Mouse (Mus musculus) brown adipose tissue, adult 24 weeks (tissue): Measurements from ENCODE around the gene Pfas. TPM values are rescaled to one million over a fixed set of nuclear protein-coding genes. Genes with fewer than 3 reads are reported as not detected.
"Not testable (repeated sequence)": the region's sequence is repeated elsewhere in the genome, so short reads cannot be mapped to it uniquely, and the experiment has no call there.

Experiments used
- H3K27ac ChIP-seq: fragments of 200-500 bp; replicated peaks from 2 replicates; pipeline ENCODE4 v1.5.1; 2012; ENCODE audit warnings: low read depth, mild to moderate bottlenecking, low read length
- H3K4me1 ChIP-seq: fragments of 200-500 bp; 2 replicates; pipeline ENCODE4 v1.6.1; 2012; ENCODE audit warnings: low read length, mixed read lengths; ENCODE audit not compliant: control insufficient read depth, insufficient read depth, insufficient read length
- H3K4me3 ChIP-seq: fragments of 200-500 bp; 2 replicates; pipeline ENCODE4 v1.5.1; 2012; ENCODE audit warnings: low read depth, mild to moderate bottlenecking, low read length, moderate library complexity; ENCODE audit not compliant: insufficient read depth
- polyA plus RNA-seq: library from polyadenylated mRNA; stranded (reverse); fragments of >200 nt; gene quantifications from 2 replicates; pipeline ENCODE4 v1.2.4, GENCODE M21; 2012; ENCODE audit not compliant: missing spikeins, insufficient read depth, insufficient read length

Gene Pfas
- polyA plus RNA-seq, 1 experiment, result 7.8 TPM

DNA sequence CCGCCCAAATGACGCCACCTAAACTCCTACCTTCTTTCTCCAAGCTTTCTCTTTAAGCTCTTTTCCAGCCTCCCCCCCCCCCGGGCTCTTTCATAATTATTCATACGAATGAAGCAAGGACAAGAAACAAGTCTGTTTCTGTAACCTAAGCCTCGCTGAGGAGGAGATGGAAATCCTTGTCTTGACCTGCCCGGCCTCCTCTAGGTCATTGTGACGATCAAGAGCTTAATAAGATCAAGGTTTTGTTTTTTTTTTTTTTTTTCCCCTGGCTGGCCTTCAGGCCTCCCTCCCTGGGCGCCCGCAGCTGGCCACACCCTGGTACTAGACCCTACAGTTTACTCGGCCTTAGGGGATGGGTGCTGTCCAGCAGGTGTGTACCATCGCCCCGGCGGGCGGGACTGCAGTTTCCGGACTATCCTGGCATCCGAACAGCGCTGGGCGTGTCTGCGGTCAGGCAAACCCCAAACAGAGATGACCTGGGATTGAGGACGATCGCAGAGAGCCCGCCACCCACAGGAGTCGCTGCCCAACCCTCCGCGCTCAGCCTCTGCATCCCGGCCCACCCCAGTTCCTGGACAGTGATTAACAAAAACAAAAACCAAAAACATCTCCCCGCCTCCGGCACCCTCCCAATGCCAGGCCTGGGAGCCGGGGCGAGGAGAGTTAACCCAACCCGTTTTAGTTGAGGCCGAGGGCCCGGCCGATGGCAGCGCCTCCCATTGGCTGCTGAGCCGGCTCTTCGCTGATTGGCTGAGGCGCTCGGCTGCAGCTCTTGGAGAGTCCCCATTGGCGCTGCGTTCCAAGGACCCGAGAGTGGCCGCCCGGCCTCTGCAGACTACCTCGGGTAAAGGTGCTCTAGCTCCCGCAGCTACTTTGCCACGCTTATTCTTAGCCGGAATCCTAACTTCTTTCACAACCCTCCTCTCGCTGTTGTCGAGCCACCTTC is 40.6 kb downstream of the Pfas start, which contains the start of gene Slc25a35:
Gene Slc25a35, plus strand, starts transcription at position 795 of the 946 bp plus-strand sequence.
- Histone ChIP-seq H3K4me1 (peaks cover 14% of the 10 kb centered on the region), H3K4me3 (peak within 1 kb of the TSS; percentile 87), H3K27ac (peak within 1 kb of the TSS; percentile 89)

DNA sequence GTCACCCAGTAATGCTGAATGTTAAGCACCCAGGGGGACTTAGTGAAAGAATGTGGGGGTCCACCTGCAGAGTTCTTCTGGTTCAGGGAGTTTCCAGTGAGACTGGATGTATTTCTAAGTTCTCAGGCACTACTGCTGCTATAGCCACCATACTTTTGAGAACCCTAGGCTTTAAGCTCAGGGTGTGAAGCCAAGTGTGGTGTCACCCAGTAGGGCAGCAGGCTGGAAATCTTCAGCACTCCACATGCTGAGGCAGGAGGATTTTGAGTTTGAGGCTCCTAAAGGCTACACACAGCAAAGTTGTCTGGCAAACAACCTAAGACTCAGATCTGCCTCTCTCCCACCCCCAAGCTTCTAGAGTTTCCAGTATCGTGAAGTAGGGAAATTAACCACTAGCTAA is 41.7 kb downstream of the Pfas start:
- Histone ChIP-seq H3K4me1 (peaks cover 14% of the 10 kb centered on the region), H3K27ac (0 out of 2 replicates have a peak overlapping the region, but pooled peaks have one; percentile 27), H3K4me3 (no peak overlapping the region)

DNA sequence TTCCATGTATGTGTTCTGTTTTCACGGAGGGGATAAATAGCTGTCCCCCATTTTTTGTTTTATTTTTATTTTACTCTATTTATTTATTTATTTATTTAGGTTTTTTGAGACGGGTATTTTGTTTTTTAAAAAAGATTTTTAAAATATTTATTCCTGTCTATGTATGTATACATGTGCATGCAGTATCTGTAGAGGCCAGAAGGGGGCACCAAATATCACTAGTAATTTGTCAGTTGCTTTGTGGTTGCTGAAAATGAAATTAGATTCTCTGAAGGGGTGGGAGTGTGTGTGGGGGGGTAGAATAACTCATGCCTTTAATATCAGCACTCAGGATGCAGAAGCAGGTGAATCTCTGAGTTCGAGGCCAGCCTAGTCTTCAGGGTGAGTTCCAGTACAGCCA is 42.4 kb downstream of the Pfas start:
- Histone ChIP-seq H3K4me3 (no peak overlapping the region), H3K4me1 (peaks cover 12% of the 10 kb centered on the region), H3K27ac (no peak overlapping the region)

DNA sequence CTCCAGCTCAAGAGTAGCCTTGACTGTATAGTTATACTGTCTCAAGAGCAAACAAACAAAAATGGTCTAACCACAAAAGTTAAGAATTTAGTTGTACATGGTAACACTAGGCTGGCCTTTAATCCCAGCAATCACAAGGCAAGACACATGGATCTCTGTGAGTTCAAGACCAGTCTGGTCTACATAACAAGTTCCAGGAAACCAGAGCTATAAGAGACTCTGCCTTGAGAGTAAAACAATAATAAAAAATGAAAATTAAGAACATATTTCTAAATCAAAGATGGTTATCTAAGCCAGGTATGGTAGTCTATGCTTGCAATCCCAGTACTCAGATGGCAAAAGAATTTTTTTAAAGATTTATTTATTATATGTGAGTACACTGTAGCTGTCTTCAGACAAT is 43.2 kb downstream of the Pfas start:
- Histone ChIP-seq H3K4me3 (no peak overlapping the region), H3K27ac (no peak overlapping the region), H3K4me1 (peaks cover 10% of the 10 kb centered on the region; the same call in 1 of the 2 replicates)

DNA sequence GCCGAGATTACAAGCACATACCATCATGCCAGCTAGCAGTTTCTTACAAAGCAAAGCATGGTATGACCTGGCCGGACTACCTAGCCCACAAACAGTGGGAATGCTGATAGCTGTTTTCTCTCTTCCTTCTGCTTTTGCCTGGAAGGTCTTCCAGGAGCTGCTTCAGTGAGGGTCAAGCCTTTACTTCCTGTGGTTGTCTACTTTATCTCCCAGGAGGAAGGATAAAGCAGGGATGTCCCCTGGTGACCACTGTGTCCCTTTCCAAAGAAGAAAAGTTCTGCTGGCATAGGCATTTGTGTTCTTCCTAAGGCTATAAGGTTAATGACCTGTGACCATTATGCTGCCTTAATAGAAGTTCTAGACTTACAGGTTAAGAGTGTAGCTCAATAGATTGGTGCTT is 44.9 kb downstream of the Pfas start:
- Histone ChIP-seq H3K4me3 (no peak overlapping the region), H3K27ac (no peak overlapping the region)

DNA sequence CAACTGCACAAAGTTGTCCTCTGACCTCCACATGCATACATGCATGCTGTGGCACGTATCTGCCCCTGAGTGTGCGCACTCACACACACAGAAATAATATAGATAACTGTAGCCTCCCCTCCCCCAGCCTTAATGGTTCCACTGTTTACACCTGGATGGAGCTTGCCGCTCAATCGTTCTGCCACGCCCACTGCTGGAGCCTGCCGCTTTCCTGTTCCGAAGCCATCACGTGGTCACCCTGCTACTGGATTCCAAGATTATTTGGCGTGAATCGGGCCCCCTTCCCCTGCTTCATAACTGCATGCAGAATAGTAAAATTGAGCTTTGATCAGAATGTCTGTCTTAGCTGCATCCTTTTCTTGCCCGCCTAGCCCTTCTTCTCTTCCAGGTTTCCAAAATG is 46.1 kb downstream of the Pfas start:
- H3K27ac ChIP-seq, H3K4me3 ChIP-seq, H3K4me1 ChIP-seq: not testable (repeated sequence)

More for the DNA sequence above, 44.9 kb downstream of the Pfas start:
- peaks cover 5% of the 10 kb centered on the region; the same call in 1 of the 2 replicates for H3K4me1 ChIP-seq

DNA sequence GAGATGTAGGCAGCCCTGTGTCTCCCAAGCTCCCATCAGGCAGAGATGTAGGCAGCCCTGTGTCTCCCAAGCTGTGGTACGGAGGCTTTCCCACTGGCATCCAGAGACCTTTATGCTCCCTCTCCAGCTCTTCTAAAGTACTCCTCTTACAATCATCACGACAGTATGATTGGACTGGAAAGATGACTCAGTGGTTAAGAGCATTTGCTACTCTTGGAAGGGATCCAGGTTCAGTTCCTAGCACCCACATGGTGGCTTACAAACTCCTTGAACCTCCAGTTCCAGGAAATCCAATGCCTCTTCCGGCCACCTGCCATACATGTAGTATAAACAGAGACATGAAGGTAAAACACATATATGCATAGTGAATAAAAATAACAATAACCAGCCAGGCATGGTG is 46.7 kb downstream of the Pfas start:
- peaks cover 1% of the 10 kb centered on the region; the same call in 1 of the 2 replicates for H3K4me1 ChIP-seq
- H3K4me3 ChIP-seq, result no peak overlapping the region
- H3K27ac ChIP-seq, result no peak overlapping the region

DNA sequence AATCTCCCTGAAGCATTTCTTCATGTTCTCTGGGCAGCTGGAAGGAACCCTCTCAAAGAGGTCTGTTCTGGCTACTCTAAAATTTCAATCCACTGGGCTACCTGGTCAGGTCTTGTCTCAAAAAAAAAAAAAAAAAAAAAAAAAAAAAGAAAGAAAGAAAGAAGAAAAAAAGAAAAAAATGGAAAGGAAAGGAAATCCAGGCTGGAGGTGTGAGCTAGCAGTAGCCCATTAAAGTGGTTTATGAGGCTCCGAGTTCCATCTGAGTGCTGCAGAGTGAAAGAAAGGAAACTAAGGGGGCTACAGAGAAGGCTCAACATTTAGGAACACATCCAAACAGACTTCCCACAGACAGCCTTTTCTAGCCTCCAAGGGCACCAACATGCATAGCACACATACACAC is 50.3 kb downstream of the Pfas start:
- peaks cover 3% of the 10 kb centered on the region; the same call in 1 of the 2 replicates for H3K4me1 ChIP-seq
- peak overlapping the region; percentile 92 for H3K4me3 ChIP-seq
- H3K27ac ChIP-seq, result peak overlapping the region; percentile 98

DNA sequence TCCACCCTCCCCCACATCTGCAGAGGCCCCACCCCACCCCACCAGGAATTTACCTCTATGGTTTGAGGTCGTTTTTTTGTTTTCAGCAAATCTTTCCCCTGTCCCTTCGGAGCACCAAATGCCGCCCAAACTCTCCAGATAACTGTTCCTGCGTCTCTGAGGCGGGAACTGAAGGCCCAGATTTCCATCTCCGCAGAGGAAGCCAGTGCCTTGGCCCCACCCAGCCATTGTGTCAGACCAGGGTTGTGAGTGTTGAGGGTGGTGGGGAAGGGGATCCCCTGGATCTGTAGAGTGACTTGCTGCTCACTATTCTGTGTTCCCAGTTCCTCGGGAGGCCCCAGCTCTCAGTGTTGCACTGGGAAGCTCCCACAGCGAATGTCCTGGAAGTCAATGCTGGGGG is 51.0 kb downstream of the Pfas start, which contains the start of gene Arhgef15:
Gene Arhgef15, minus strand, starts transcription at position 173 of the 400 bp plus-strand sequence.
- H3K27ac ChIP-seq, result peak within 1 kb of the TSS; percentile 98
- H3K4me3 ChIP-seq, result peak within 1 kb of the TSS; percentile 92
- H3K4me1 ChIP-seq, result peaks cover 3% of the 10 kb centered on the region; the same call in 1 of the 2 replicates

DNA sequence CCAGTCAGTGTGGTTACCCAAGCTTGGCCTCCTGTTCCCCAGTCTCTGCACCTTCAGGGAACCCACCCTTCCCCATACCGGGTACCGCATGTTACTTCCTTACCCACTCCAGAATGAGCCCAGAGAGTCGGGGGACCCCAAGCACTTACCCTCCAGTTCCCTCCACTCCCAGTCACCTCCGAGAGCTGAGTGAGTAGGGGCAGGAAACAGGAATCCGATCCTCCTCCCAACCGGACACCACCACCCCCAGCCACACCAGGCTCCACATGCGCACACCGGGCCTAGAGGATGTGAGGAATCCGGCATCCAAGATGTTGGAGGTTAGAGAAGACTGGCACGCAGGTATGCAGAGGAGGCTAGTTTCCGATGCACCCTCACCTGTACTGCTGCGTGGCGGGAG is 51.6 kb downstream of the Pfas start:
- H3K4me1 ChIP-seq, result peaks cover 3% of the 10 kb centered on the region; the same call in 1 of the 2 replicates
- peak overlapping the region; percentile 92 for H3K4me3 ChIP-seq
- H3K27ac ChIP-seq, result peak overlapping the region; percentile 98

DNA sequence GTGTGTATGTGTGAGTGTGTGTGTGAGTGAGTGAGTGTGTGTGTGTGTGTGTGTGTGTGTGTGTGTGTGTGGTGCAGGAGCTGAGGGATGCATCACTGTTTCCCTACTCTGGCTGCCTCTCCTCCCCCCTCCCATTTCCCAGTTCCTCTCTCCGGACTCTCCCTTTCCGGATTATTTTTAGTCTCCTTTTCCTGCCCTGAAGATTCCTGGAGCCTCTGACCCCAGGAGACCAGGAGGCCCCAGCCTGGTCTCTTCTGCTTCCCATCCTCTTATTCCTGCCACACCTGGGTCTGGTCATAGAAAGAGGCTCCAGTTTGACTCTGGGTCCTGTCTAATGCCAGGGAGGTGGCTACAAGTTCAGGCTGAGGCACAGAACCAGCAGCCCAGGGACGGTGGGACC is 52.2 kb downstream of the Pfas start:
- Histone ChIP-seq H3K4me3 (peak overlapping the region; percentile 92), H3K27ac (peak overlapping the region; percentile 98), H3K4me1 (peaks cover 3% of the 10 kb centered on the region; the same call in 1 of the 2 replicates)

DNA sequence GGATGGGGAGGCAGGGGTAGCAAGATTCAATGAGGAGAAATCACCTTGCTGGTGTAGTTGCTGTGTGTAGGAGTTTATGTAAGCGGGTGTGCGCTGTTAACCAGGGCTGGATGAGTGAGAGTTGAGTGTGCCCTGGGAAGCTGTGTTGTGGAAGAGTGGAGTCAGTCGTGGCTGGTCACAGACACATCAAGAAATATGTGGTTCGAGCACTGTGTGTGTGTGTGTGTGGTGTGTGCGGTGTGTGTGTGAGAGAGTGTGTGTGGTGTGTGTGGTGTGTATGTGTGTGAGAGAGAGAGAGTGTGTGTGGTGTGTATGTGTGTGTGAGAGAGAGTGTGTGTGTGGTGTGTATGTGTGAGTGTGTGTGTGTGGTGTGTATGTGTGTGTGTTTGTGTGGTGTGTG is 52.8 kb downstream of the Pfas start:
- peak overlapping the region; percentile 92 for H3K4me3 ChIP-seq
- H3K4me1 ChIP-seq, result peaks cover 3% of the 10 kb centered on the region; the same call in 1 of the 2 replicates
- peak overlapping the region; percentile 86 for H3K27ac ChIP-seq

DNA sequence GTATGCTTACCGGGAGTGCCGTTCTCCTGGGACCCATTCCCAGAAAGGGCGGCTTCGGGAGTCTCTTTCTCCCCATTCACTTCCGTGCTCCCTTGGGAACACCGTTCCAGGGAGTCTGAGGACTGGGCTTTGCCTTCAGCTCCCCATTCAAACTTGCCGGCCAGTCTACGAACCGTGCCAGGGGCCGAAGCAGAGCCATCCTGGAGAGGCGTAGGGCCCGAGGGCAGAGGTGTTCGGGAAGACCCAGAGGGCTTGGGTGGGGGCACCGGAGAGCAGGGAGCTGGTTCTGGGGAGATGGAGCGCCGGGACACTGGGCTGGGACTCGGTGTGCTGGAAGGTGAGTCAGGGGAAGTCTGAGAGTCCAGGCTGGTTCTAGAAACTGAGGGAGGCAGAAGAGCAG is 53.9 kb downstream of the Pfas start:
- Histone ChIP-seq H3K27ac (peak overlapping the region; percentile 2; the same call in 1 of the 2 replicates), H3K4me1 (peaks cover 3% of the 10 kb centered on the region; the same call in 1 of the 2 replicates), H3K4me3 (peak overlapping the region; percentile 55)

DNA sequence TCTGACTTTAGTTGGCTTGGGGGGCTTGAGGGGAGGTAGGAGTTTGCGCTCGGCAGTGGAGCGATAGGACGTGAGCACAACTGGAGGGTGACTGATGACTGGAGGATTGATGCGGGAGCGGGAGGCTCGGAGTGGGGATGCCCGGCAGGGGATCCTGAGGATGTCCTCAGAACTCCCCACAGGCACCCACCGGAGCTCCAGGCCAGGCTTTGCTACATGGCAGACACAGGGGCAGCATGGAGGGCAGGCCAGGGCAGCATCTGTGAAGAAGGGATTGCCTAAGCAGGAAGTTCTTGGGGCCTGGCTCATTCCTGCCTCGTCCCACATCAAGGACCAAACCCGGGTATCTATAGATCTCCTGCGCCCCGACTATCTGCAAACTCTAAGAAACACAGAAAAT is 54.4 kb downstream of the Pfas start:
- Histone ChIP-seq H3K4me1 (peaks cover 3% of the 10 kb centered on the region; the same call in 1 of the 2 replicates), H3K27ac (peak overlapping the region; percentile 23; the same call in 1 of the 2 replicates), H3K4me3 (peak overlapping the region; percentile 55)

DNA sequence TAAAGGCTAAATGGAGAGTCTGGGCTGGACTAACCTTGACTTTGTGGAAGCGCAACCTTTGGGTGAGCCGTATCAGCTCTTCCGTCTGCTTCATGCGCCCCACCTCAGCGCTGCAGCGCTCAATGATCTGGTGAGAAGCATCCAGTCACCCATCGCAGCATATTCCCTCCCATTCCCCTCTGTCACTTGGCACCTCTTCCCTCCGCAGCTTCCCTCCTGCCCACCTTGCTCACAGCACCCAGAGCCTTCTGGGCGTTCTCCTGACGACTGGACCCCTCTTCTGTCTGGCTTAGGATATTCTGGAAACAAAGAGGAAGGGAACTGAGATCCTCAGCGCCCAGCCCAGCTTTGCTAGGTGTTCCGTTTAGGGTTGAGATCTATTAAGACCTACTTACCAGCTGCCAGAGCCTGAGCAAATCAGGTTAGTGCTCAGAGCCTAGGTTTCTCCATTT is 60.7 kb downstream of the Pfas start:
- H3K4me1 ChIP-seq, result no peaks in the 10 kb centered on the region
- H3K4me3 ChIP-seq, result no peak overlapping the region
- H3K27ac ChIP-seq, result no peak overlapping the region
